In genomic region chr7:89236592-89236991, GRCm38 (mm10) we compare ENCODE assay signal across 22 mouse cellular contexts.
"Had no signal": no experiment of that assay in that cellular context is flagged by ENCODE, and none has a peak within 500 bp of the region (broad histone marks: within the 10 kb centered on the region; RNA-seq: fewer than 3 reads in every experiment).

No protein-coding gene starts in this region.

- H3K4me1 ChIP-seq: hindbrain, embryonic 10.5 days; hindbrain, embryonic 12.5 days; limb, embryonic 13.5 days; limb, embryonic 15.5 days; liver, embryonic 12.5 days had no signal

- H3K36me3 ChIP-seq: hindbrain, embryonic 10.5 days; liver, embryonic 12.5 days had no signal

- H3K4me2 ChIP-seq: heart, embryonic 12.5 days; hindbrain, embryonic 12.5 days; hindbrain, embryonic 14.5 days; limb, embryonic 13.5 days; limb, embryonic 15.5 days; liver, embryonic 12.5 days had no signal

- H3K9me3 ChIP-seq: heart, embryonic 10.5 days; heart, embryonic 12.5 days; hindbrain, embryonic 10.5 days; hindbrain, embryonic 12.5 days; limb, embryonic 13.5 days; limb, embryonic 15.5 days; liver, embryonic 12.5 days had no signal

- H3K27me3 ChIP-seq: heart, embryonic 12.5 days; hindbrain, embryonic 12.5 days; limb, embryonic 13.5 days; limb, embryonic 15.5 days; liver, embryonic 12.5 days had no signal

- H3K9ac ChIP-seq: heart, embryonic 12.5 days; hindbrain, embryonic 12.5 days; hindbrain, embryonic 14.5 days; limb, embryonic 13.5 days; limb, embryonic 15.5 days; liver, embryonic 12.5 days had no signal

- H3K4me3 ChIP-seq: gastrocnemius, adult 2 months; heart, embryonic 10.5 days; heart, embryonic 12.5 days; hindbrain, embryonic 10.5 days; hindbrain, embryonic 12.5 days; limb, embryonic 13.5 days; limb, embryonic 15.5 days; liver, embryonic 12.5 days had no signal

- H3K27ac ChIP-seq: gastrocnemius, adult 2 months; heart, embryonic 10.5 days; hindbrain, embryonic 10.5 days; hindbrain, embryonic 12.5 days; hindbrain, embryonic 14.5 days; limb, embryonic 13.5 days; limb, embryonic 15.5 days; liver, embryonic 12.5 days had no signal

- ATAC-seq: hindbrain, embryonic 16.5 days; liver, embryonic 12.5 days had no signal

- DNase-seq: gastrocnemius, adult 2 months; gastrocnemius, postnatal 10 days; gastrocnemius, postnatal 25 days; heart, adult 18-20 months; heart, postnatal 10 days; heart, postnatal 4 days; kidney, adult 11 months; kidney, adult 2 months; kidney, postnatal 10 days; kidney, postnatal 36 days; layer of hippocampus, adult 9-11 months; layer of hippocampus, postnatal 36 days; left cerebral cortex, postnatal 4 days had no signal
